Mouse (Mus musculus): ENCODE results near the gene Mrpl48.

GRCm38 (mm10) chr7:100624538-100624937, 16.4 kb upstream of the Mrpl48 start:
- TF ChIP-seq CTCF (IDR thresholded peaks at IDR 0.05; ENCODE audit: control insufficient read depth, insufficient read depth, insufficient read length) (no peak), USF1 (IDR thresholded peaks at IDR 0.05; ENCODE audit: low read depth) (no peak), MYOD1 (IDR thresholded peaks at IDR 0.05; ENCODE audit: control insufficient read depth, insufficient read length, low read depth) (no peak), CEBPB (IDR thresholded peaks at IDR 0.05; ENCODE audit: low read depth) (no peak), MAX (IDR thresholded peaks at IDR 0.05) (no peak)

All from C2C12 (cell line).